Mouse (Mus musculus): ENCODE results near the gene Sfxn2. TPM values are rescaled to one million over a fixed set of nuclear protein-coding genes. Genes with fewer than 3 reads are reported as not detected.

Gene Sfxn2
- polyA plus RNA-seq, 1 experiment = 0.38 TPM

DNA sequence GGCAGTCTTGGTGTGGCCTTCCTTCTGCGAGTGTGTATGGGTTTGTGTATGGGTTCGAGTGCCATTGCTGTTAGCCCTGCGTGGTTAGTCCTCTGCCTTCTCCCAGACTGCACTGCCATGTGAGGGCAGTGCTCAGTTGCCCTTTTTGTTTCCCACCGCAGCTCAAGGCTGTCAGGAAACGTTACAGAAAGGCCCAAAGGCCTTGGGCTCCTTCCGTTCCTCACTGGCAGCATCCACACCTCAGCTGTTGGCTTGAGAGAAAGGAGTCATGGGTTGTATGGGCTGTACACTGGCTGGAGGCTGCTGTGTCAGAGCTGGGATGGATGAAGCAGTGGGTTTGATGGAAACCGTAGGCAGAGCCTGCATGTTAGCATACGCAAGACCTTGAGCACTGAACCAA lies 67.6 kb downstream of the Sfxn2 start:
- Histone ChIP-seq H3K4me1 (peaks cover 71% of the 10 kb centered on the region), H3K36me3 (replicated peaks; ENCODE audit: low read length) (peaks cover 97% of the 10 kb centered on the region)
- no peak for TF ChIP-seq FLI1 (IDR thresholded peaks at IDR 0.05; ENCODE audit: low read length)
- TF ChIP-seq GATA1 (IDR thresholded peaks at IDR 0.05; ENCODE audit: borderline replicate concordance, low read length) = no peak

GRCm38 (mm10) chr19:46641420-46642085 lies 68.4 kb downstream of the Sfxn2 start:
- no peaks in the 10 kb centered on the region for H3K27me3 ChIP-seq (replicated peaks)
- peaks cover 75% of the 10 kb centered on the region for H3K4me1 ChIP-seq
- H3K4me3 ChIP-seq (replicated peaks) = no peak overlapping the region
- H3K36me3 ChIP-seq (replicated peaks; ENCODE audit: low read length) = peaks cover 98% of the 10 kb centered on the region
- TF ChIP-seq GATA1 (IDR thresholded peaks at IDR 0.05; ENCODE audit: borderline replicate concordance, low read length) (no peak), FLI1 (IDR thresholded peaks at IDR 0.05; ENCODE audit: low read length) (no peak)
- no peaks in the 10 kb centered on the region for H3K9me3 ChIP-seq

More for the DNA sequence above, 67.6 kb downstream of the Sfxn2 start:
- Histone ChIP-seq H3K4me3 (replicated peaks) (no peak overlapping the region), H3K27me3 (replicated peaks) (no peaks in the 10 kb centered on the region), H3K9me3 (no peaks in the 10 kb centered on the region)

DNA sequence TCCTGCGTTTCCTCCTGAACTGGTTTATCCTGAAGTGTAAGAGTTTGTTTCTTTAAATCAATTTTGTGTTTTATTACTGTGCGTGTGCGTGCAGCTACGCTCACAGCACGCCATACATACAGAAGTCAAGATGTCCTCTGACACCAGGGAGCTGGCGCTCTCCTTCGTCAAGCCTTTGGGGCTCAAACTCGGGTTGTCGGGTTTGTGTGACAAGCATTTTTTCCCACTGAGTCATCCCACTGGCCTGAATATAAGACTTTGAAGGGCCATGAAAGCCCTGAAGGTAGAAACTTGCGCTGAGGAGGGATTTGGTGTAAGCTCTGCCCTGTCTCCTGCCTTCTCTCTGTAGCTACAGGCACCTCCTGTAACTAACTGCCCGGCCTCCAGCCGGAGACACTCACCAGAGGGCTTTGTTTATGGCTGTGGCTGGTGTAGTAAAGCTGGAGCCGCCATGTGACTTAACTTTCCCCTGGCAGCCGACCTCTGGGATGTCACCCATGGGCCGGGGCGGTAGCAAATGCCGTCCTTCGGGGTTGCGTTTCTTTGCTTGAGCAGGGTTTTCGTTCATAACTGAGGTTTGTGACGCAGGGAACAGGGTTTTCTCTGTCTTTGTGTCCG lies 69.1 kb downstream of the Sfxn2 start:
- H3K9me3 ChIP-seq = no peaks in the 10 kb centered on the region
- H3K36me3 ChIP-seq (replicated peaks; ENCODE audit: low read length) = peaks cover 98% of the 10 kb centered on the region
- no peak overlapping the region for H3K4me3 ChIP-seq (replicated peaks)
- peaks cover 79% of the 10 kb centered on the region for H3K4me1 ChIP-seq
- no peak for TF ChIP-seq GATA1 (IDR thresholded peaks at IDR 0.05; ENCODE audit: borderline replicate concordance, low read length)
- no peak for TF ChIP-seq FLI1 (IDR thresholded peaks at IDR 0.05; ENCODE audit: low read length)
- no peaks in the 10 kb centered on the region for H3K27me3 ChIP-seq (replicated peaks)

DNA sequence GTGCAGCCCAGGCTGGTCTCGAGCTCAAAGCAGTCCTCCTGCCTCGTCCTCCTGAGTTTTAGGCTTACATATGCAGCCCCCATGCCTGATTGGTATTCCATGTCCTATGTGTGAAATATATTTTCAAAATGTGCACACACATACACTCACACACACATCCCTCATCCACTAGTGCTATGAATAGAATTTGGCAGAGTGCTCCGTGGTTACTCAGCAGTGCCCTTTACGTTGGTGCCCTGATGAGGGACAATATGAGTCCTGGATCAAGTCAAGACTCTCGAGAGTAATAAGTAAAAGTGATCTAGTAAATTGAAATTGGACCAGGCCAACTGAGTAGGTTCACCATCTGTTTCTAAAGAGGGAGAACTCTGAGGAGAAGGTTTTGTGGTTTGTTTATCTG lies 70.1 kb downstream of the Sfxn2 start:
- no peaks in the 10 kb centered on the region for H3K9me3 ChIP-seq
- TF ChIP-seq FLI1 (IDR thresholded peaks at IDR 0.05; ENCODE audit: low read length) (no peak), GATA1 (IDR thresholded peaks at IDR 0.05; ENCODE audit: borderline replicate concordance, low read length) (no peak)
- peak overlapping the region; percentile 12 for H3K4me3 ChIP-seq (replicated peaks)
- H3K36me3 ChIP-seq (replicated peaks; ENCODE audit: low read length) = peaks cover 99% of the 10 kb centered on the region
- no peaks in the 10 kb centered on the region for H3K27me3 ChIP-seq (replicated peaks)
- peaks cover 84% of the 10 kb centered on the region for H3K4me1 ChIP-seq

DNA sequence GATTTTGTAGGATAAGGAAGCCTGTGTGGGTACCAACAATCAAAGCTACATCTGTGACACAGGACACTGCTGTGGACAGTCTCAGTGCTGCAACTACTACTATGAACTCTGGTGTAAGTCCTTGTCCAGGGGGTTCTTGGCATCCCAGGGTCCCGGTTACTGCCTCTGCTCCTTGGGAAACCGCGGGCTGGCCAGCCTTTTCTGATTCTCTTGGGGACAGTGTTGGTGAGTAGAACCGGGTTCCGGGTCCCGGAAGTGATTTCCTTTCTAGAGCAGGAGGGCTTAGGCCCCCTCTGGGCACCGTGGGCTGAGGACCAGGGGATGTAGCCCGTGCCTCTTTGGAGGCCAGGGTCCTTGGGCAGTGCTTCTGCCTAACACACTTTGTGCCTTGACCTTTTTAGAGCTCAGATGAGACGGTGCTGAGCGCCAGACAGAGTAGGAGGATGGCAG lies 71.2 kb downstream of the Sfxn2 start:
- no peaks in the 10 kb centered on the region for H3K9me3 ChIP-seq
- H3K36me3 ChIP-seq (replicated peaks; ENCODE audit: low read length) = peaks cover 99% of the 10 kb centered on the region
- no peak for TF ChIP-seq GATA1 (IDR thresholded peaks at IDR 0.05; ENCODE audit: borderline replicate concordance, low read length)
- TF ChIP-seq FLI1 (IDR thresholded peaks at IDR 0.05; ENCODE audit: low read length) = no peak
- peaks cover 74% of the 10 kb centered on the region for H3K4me1 ChIP-seq
- no peaks in the 10 kb centered on the region for H3K27me3 ChIP-seq (replicated peaks)
- no peak overlapping the region for H3K4me3 ChIP-seq (replicated peaks)

DNA sequence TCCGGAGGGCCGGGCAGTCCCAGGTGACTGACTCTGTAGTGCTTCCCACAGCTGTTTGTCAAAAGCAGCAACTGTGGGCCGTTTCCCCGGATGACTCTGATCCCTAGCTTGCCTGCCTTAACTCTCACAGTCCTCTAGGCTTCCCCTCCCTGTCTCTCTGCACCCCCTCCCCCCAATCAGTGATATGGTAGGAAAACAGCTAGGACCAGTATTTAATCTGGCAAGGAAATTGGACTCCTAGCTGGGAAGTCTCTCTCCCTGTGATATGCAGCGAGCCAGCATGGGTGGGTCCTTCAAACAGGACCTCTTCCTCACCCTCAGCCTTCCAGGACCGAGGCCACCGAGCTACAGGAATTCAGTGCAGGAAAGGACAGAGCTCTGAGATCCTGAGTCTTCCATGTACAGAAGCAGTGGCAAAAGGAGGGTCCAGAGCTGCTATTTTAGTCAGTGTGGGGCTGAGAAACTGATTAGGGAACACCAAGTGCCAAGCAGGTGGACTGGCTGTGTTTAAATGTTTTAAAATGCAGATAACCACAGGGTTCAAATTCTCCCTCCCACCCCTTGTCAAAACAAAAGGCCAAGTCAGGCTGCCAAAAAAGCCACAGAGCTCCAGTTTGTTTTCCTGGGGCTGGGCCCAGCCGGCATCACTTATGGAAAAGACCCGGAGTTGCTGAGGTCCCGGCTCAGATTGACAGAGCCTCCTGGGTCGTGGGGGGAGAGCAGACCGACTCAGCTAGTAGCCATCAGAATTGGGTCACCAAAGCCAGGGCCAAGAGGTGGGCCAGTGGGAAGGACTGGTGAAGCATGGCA lies 71.8 kb downstream of the Sfxn2 start:
- TF ChIP-seq GATA1 (IDR thresholded peaks at IDR 0.05; ENCODE audit: borderline replicate concordance, low read length) = no peak
- no peak for TF ChIP-seq FLI1 (IDR thresholded peaks at IDR 0.05; ENCODE audit: low read length)
- peaks cover 70% of the 10 kb centered on the region for H3K4me1 ChIP-seq
- H3K4me3 ChIP-seq (replicated peaks) = no peak overlapping the region
- H3K27me3 ChIP-seq (replicated peaks) = no peaks in the 10 kb centered on the region
- peaks cover 99% of the 10 kb centered on the region for H3K36me3 ChIP-seq (replicated peaks; ENCODE audit: low read length)
- no peaks in the 10 kb centered on the region for H3K9me3 ChIP-seq

DNA sequence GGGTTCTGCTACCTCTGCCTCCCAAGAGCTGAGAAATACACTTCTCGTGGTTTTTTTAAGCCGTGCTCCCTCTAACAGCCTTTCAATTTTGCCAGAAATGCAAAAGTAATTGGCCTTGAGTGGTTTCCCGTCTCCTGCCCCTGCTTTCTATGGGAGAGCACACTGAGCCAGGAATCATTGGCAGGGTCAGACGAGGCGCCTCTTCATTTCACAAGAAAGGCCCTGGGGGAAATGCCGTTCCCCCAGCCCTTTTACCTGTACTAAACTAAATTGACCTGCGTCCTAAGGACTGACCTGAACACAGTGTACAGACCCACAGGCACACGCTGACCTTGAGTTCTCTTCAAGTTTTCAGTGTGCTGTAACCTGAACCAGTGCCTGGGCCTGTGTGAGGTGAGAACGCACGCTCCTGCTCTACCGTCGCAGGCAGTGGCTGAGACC lies 72.9 kb downstream of the Sfxn2 start:
- H3K36me3 ChIP-seq (replicated peaks; ENCODE audit: low read length) = peaks cover 97% of the 10 kb centered on the region
- H3K27me3 ChIP-seq (replicated peaks) = no peaks in the 10 kb centered on the region
- peaks cover 61% of the 10 kb centered on the region for H3K4me1 ChIP-seq
- TF ChIP-seq FLI1 (IDR thresholded peaks at IDR 0.05; ENCODE audit: low read length) = no peak
- TF ChIP-seq GATA1 (IDR thresholded peaks at IDR 0.05; ENCODE audit: borderline replicate concordance, low read length) = no peak
- H3K4me3 ChIP-seq (replicated peaks) = no peak overlapping the region
- H3K9me3 ChIP-seq = no peaks in the 10 kb centered on the region

DNA sequence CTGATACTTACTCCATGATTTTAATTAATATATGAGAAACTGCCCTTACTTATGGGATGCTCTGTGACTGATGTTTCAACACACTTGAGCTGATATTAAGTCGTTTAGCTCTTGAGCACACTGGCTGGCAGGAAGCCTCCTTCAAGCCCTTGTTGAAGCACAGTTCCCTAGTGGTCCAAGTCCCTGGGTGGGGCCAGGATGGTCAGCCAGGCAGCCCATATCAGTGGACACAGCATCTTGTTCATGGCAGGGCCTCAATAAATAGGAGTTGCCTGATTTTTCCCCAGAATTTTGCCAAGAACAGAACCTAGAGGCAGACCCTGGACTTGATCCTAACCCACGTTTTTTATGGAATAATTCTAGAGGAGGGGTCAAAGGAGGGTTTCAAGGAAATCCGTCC lies 74.1 kb downstream of the Sfxn2 start:
- no peak for TF ChIP-seq GATA1 (IDR thresholded peaks at IDR 0.05; ENCODE audit: borderline replicate concordance, low read length)
- TF ChIP-seq FLI1 (IDR thresholded peaks at IDR 0.05; ENCODE audit: low read length) = no peak
- peaks cover 93% of the 10 kb centered on the region for H3K36me3 ChIP-seq (replicated peaks; ENCODE audit: low read length)
- no peaks in the 10 kb centered on the region for H3K9me3 ChIP-seq
- H3K27me3 ChIP-seq (replicated peaks) = no peaks in the 10 kb centered on the region
- H3K4me3 ChIP-seq (replicated peaks) = no peak overlapping the region
- H3K4me1 ChIP-seq = peaks cover 49% of the 10 kb centered on the region

Other genes starting within 250 kb of the Sfxn2 start
- gene Psd, start 246.2 kb upstream of the Sfxn2 start, polyA plus RNA-seq (2012; ENCODE audit: insufficient read depth, low replicate concordance) = 0.19 TPM in 1 of 2 replicates, not detected in the other
- gene Fbxl15, start 245.2 kb upstream of the Sfxn2 start, polyA plus RNA-seq (2012; ENCODE audit: insufficient read depth, low replicate concordance) = 17.4 and 18.6 TPM in 2 replicates
- gene Cuedc2, start 234.7 kb upstream of the Sfxn2 start, polyA plus RNA-seq (2012; ENCODE audit: insufficient read depth, low replicate concordance) = 39.1 and 126 TPM in 2 replicates
- gene Mfsd13a, start 232.2 kb upstream of the Sfxn2 start, polyA plus RNA-seq (2012; ENCODE audit: insufficient read depth, low replicate concordance) = 8.8 and 9.9 TPM in 2 replicates
- 0.32 TPM in 1 of 2 replicates, not detected in the other for gene 2310034G01Rik, start 223.1 kb upstream of the Sfxn2 start, polyA plus RNA-seq (2012; ENCODE audit: insufficient read depth, low replicate concordance)
- 35.2 and 96.8 TPM in 2 replicates for gene Actr1a, start 177.6 kb upstream of the Sfxn2 start, polyA plus RNA-seq (2012; ENCODE audit: insufficient read depth, low replicate concordance)
- gene Sufu, start 176.5 kb upstream of the Sfxn2 start, polyA plus RNA-seq (2012; ENCODE audit: insufficient read depth, low replicate concordance) = 8.7 and 23.5 TPM in 2 replicates
- gene Trim8, start 71.7 kb upstream of the Sfxn2 start, polyA plus RNA-seq (2012; ENCODE audit: insufficient read depth, low replicate concordance) = 207 and 435 TPM in 2 replicates
- gene Arl3, start 167 bp upstream of the Sfxn2 start, polyA plus RNA-seq (2012; ENCODE audit: insufficient read depth, low replicate concordance) = 5.8 and 22.9 TPM in 2 replicates
- 43.5 and 51.0 TPM in 2 replicates for gene Wbp1l, start 25.7 kb downstream of the Sfxn2 start, polyA plus RNA-seq (2012; ENCODE audit: insufficient read depth, low replicate concordance)
- gene Cyp17a1, start 99.8 kb downstream of the Sfxn2 start, polyA plus RNA-seq (2012; ENCODE audit: insufficient read depth, low replicate concordance) = not detected in 2 replicates
- gene Borcs7, start 116.5 kb downstream of the Sfxn2 start, polyA plus RNA-seq (2012; ENCODE audit: insufficient read depth, low replicate concordance) = 0.97 TPM in 1 of 2 replicates, not detected in the other
- 1.4 TPM in 1 of 2 replicates, not detected in the other for gene As3mt, start 134.1 kb downstream of the Sfxn2 start, polyA plus RNA-seq (2012; ENCODE audit: insufficient read depth, low replicate concordance)
- gene Cnnm2, start 188.2 kb downstream of the Sfxn2 start, polyA plus RNA-seq (2012; ENCODE audit: insufficient read depth, low replicate concordance) = 2.6 TPM in 1 of 2 replicates, not detected in the other

All from megakaryocyte, embryonic 14.5 days (primary cell).